Mouse (Mus musculus): Measurements from ENCODE around the gene Ccdc36. TPM values are rescaled to one million over a fixed set of nuclear protein-coding genes. Genes with fewer than 3 reads are reported as not detected.

Ccdc36 gene
- 0.03 and 0.17 TPM in 2 replicates for polyA plus RNA-seq (2015; fragmentation: Nextera tagmentation; extraction: Ambion mirVana)

GRCm38 (mm10) chr9:108428384-108428783, at the start of gene Ccdc36:
Ccdc36 (minus strand) TSS chr9:108428484.
- H3K27ac ChIP-seq (replicated peaks), result no peak within 1 kb of the TSS
- no peaks in the 10 kb centered on the region for H3K9me3 ChIP-seq (replicated peaks)
- no peaks in the 10 kb centered on the region for H3K36me3 ChIP-seq (replicated peaks)
- peaks cover 6% of the 10 kb centered on the region for H3K4me1 ChIP-seq (replicated peaks)
- ATAC-seq (ENCODE audit: insufficient read depth), result no peak
- no peak within 1 kb of the TSS for H3K4me2 ChIP-seq
- H3K9ac ChIP-seq, result no peak within 1 kb of the TSS
- H3K4me3 ChIP-seq (replicated peaks), result no peak within 1 kb of the TSS
- no peaks in the 10 kb centered on the region for H3K27me3 ChIP-seq

DNA sequence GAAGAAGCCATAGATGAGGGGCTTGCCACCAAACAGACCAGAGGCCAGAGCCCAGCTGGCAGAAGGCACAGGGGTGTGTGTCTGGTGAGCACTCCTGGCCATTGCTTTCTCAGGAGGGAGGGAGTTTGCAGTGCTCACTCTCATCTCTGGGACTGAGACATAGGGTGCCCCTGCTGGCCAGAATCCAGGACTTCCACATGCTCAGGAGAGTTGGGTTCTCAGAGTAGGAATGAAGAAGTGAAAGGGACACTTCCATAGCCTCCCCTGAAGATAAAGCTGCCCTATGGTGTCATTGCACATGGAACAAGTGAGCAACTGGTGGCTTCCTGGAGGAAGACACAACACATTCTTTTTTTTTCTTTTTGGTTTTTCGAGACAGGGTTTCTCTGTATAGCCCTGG, 46.2 kb upstream of the Ccdc36 start:
- no peak overlapping the region for H3K9ac ChIP-seq
- H3K36me3 ChIP-seq (replicated peaks), result no peaks in the 10 kb centered on the region
- no peak overlapping the region for H3K4me3 ChIP-seq (replicated peaks)
- H3K4me2 ChIP-seq, result no peak overlapping the region
- WGBS (ENCODE audit: insufficient replicate concordance), result 62% methylated on average over 1 of the region's 1 CpGs
- ATAC-seq (ENCODE audit: insufficient read depth), result no peak
- peaks cover 16% of the 10 kb centered on the region for H3K27me3 ChIP-seq
- H3K27ac ChIP-seq (replicated peaks), result no peak overlapping the region
- H3K9me3 ChIP-seq (replicated peaks), result no peaks in the 10 kb centered on the region
- peaks cover 10% of the 10 kb centered on the region for H3K4me1 ChIP-seq (replicated peaks)

DNA sequence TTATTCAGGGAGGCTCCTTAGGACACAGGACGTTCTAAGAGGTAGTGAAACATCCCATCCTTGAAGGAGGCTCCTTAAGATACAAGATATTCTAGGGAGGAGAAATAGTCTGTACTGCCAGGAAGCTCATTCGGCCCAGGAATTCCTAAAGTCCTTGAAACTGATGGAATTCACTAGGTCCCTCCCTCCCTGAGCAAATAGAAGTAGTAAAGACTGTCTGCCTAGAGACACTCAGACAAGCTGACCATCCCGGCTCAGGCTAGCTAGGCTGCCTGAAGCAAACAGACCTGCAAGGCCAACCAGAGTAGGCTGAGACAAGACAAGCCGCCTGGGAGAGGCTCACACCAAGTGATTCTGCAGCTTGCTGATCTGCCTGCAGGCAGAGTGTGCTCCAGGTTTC, 41.6 kb upstream of the Ccdc36 start:
- no peaks in the 10 kb centered on the region for H3K9me3 ChIP-seq (replicated peaks)
- ATAC-seq (ENCODE audit: insufficient read depth), result no peak
- H3K27ac ChIP-seq (replicated peaks), result no peak overlapping the region
- peaks cover 10% of the 10 kb centered on the region for H3K36me3 ChIP-seq (replicated peaks)
- no peak overlapping the region for H3K4me3 ChIP-seq (replicated peaks)
- 56% methylated on average over 4 of the region's 4 CpGs for WGBS (ENCODE audit: insufficient replicate concordance)
- H3K4me1 ChIP-seq (replicated peaks), result no peaks in the 10 kb centered on the region
- no peak overlapping the region for H3K4me2 ChIP-seq
- no peaks in the 10 kb centered on the region for H3K27me3 ChIP-seq
- H3K9ac ChIP-seq, result no peak overlapping the region

GRCm38 (mm10) chr9:108469430-108469829, 41.1 kb upstream of the Ccdc36 start:
- ATAC-seq (ENCODE audit: insufficient read depth), result no peak
- Histone ChIP-seq H3K36me3 (replicated peaks) (peaks cover 13% of the 10 kb centered on the region), H3K4me3 (replicated peaks) (no peak overlapping the region), H3K4me1 (replicated peaks) (no peaks in the 10 kb centered on the region), H3K9me3 (replicated peaks) (no peaks in the 10 kb centered on the region), H3K27me3 (no peaks in the 10 kb centered on the region), H3K27ac (replicated peaks) (no peak overlapping the region), H3K9ac (no peak overlapping the region), H3K4me2 (no peak overlapping the region)
- 72% methylated on average over 5 of the region's 5 CpGs for WGBS (ENCODE audit: insufficient replicate concordance)

- WGBS (ENCODE audit: insufficient replicate concordance), result 74% methylated on average over 2 of the region's 2 CpGs
- no peak overlapping the region for H3K9ac ChIP-seq
- H3K4me2 ChIP-seq, result no peak overlapping the region
- H3K9me3 ChIP-seq (replicated peaks), result no peaks in the 10 kb centered on the region
- no peak overlapping the region for H3K27ac ChIP-seq (replicated peaks)
- no peaks in the 10 kb centered on the region for H3K27me3 ChIP-seq
- H3K36me3 ChIP-seq (replicated peaks), result peaks cover 30% of the 10 kb centered on the region
- no peak overlapping the region for H3K4me3 ChIP-seq (replicated peaks)
- H3K4me1 ChIP-seq (replicated peaks), result peaks cover 11% of the 10 kb centered on the region
- ATAC-seq (ENCODE audit: insufficient read depth), result no peak
Measured at GRCm38 (mm10) chr9:108466219-108466618, 37.9 kb upstream of the Ccdc36 start.

DNA sequence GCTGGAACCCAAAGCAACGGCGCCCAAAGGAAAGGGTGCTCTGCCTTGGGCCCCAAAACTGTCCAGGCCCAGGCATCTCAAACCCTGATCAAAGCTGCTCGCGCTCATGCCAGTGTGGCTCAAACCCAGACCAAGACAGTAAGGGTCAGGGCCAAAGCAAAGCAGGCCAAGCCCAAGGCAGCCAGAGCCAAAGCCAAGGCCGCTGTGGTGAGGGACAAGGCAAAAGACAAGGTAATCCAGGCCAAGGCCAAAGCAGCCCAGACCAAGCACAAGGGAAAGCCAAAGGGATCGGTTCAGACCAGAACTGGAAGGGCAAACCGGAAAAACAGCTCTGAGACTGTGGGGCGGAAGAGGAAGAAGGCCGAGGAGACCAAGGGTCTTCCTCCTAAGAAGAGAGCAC, 35.4 kb upstream of the Ccdc36 start:
- Histone ChIP-seq H3K4me3 (replicated peaks) (no peak overlapping the region), H3K27me3 (no peaks in the 10 kb centered on the region), H3K4me2 (no peak overlapping the region), H3K9me3 (replicated peaks) (no peaks in the 10 kb centered on the region), H3K27ac (replicated peaks) (no peak overlapping the region), H3K36me3 (replicated peaks) (peaks cover 30% of the 10 kb centered on the region), H3K9ac (no peak overlapping the region), H3K4me1 (replicated peaks) (peaks cover 25% of the 10 kb centered on the region)
- WGBS (ENCODE audit: insufficient replicate concordance), result 83% methylated on average over 9 of the region's 9 CpGs
- no peak for ATAC-seq (ENCODE audit: insufficient read depth)

- H3K27ac ChIP-seq (replicated peaks), result no peak overlapping the region
- no peak overlapping the region for H3K4me2 ChIP-seq
- peaks cover 29% of the 10 kb centered on the region for H3K4me1 ChIP-seq (replicated peaks)
- no peaks in the 10 kb centered on the region for H3K27me3 ChIP-seq
- no peak for ATAC-seq (ENCODE audit: insufficient read depth)
- H3K4me3 ChIP-seq (replicated peaks), result no peak overlapping the region
- no peaks in the 10 kb centered on the region for H3K9me3 ChIP-seq (replicated peaks)
- no peak overlapping the region for H3K9ac ChIP-seq
- peaks cover 30% of the 10 kb centered on the region for H3K36me3 ChIP-seq (replicated peaks)
- 81% methylated on average over 10 of the region's 10 CpGs for WGBS (ENCODE audit: insufficient replicate concordance)
Measured at GRCm38 (mm10) chr9:108462192-108462591, 33.9 kb upstream of the Ccdc36 start.

GRCm38 (mm10) chr9:108461675-108462074, 33.4 kb upstream of the Ccdc36 start:
- peaks cover 30% of the 10 kb centered on the region for H3K36me3 ChIP-seq (replicated peaks)
- no peak for ATAC-seq (ENCODE audit: insufficient read depth)
- no peaks in the 10 kb centered on the region for H3K27me3 ChIP-seq
- H3K9me3 ChIP-seq (replicated peaks), result no peaks in the 10 kb centered on the region
- no peak overlapping the region for H3K27ac ChIP-seq (replicated peaks)
- peak overlapping the region; percentile 88 for H3K4me2 ChIP-seq
- peak overlapping the region; percentile 82 for H3K4me3 ChIP-seq (replicated peaks)
- 0 out of 2 replicates have a peak overlapping the region, but pooled peaks have one; percentile 83 for H3K9ac ChIP-seq
- peaks cover 31% of the 10 kb centered on the region for H3K4me1 ChIP-seq (replicated peaks)
- WGBS (ENCODE audit: insufficient replicate concordance), result 86% methylated on average over 5 of the region's 5 CpGs

DNA sequence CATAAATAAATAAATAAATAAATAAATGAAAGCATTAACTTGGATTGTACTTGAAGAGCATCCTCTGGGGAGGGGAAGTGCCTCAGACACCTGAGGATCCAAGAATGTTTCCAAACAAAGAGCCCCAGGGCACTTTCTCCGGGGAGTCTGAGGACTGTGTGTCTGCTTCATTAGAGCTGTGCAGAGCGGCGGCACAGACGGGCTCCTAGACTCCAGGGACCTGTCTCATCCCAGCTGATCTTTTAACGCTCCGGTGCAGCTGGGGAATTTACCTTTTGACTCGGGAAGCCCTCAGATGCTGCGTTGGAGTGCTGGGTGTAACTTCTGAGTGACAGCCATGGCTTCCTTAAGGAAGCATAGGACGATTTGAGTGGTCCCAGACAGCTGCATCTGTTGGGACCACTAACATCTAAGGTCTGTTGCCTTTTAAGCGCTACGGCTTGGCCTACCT, 32.9 kb upstream of the Ccdc36 start, which contains the start of gene Klhdc8b:
TSS of gene Klhdc8b (minus strand) at position 401 of the 451 bp plus-strand sequence.
- Histone ChIP-seq H3K9me3 (replicated peaks) (no peaks in the 10 kb centered on the region), H3K9ac (peak within 1 kb of the TSS; percentile 83), H3K4me2 (peak within 1 kb of the TSS; percentile 88), H3K27me3 (no peaks in the 10 kb centered on the region), H3K4me1 (replicated peaks) (peaks cover 36% of the 10 kb centered on the region), H3K27ac (replicated peaks) (peak within 1 kb of the TSS; percentile 85), H3K4me3 (replicated peaks) (peak within 1 kb of the TSS; percentile 82), H3K36me3 (replicated peaks) (peaks cover 30% of the 10 kb centered on the region)
- 30% methylated on average over 11 of the region's 11 CpGs for WGBS (ENCODE audit: insufficient replicate concordance)
- no peak for ATAC-seq (ENCODE audit: insufficient read depth)

- WGBS (ENCODE audit: insufficient replicate concordance), result under 1% methylated on average over 52 of the region's 52 CpGs
- no peaks in the 10 kb centered on the region for H3K27me3 ChIP-seq
- peak within 1 kb of the TSS; percentile 82 for H3K4me3 ChIP-seq (replicated peaks)
- peaks cover 27% of the 10 kb centered on the region for H3K36me3 ChIP-seq (replicated peaks)
- peaks cover 42% of the 10 kb centered on the region for H3K4me1 ChIP-seq (replicated peaks)
- ATAC-seq (ENCODE audit: insufficient read depth), result peak; percentile 80
- H3K9ac ChIP-seq, result peak within 1 kb of the TSS; percentile 83
- peak within 1 kb of the TSS; percentile 85 for H3K27ac ChIP-seq (replicated peaks)
- H3K9me3 ChIP-seq (replicated peaks), result no peaks in the 10 kb centered on the region
- H3K4me2 ChIP-seq, result peak within 1 kb of the TSS; percentile 88
Measured at GRCm38 (mm10) chr9:108460319-108461178, 32.3 kb upstream of the Ccdc36 start, which contains the start of gene Ccdc71. Ccdc71 (plus strand) TSS chr9:108460527.

DNA sequence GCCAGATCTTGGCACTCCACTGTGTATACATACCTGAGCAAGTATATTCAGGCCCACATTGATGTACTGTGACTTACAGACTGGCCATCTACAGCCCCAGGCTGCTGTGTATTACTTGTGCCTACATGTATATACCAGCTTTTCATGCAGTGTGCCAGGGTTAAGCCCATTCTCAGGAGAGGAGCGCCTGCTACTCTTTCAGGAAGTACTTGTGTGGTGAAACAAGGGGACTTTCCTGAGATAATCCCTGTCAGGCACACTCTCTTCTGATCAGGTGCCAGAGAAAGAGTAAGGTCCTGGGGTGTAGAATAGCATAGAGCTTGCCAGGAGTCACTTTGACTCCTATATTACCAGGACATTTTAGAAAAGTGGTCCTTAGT, 31.6 kb upstream of the Ccdc36 start:
- Histone ChIP-seq H3K9me3 (replicated peaks) (no peaks in the 10 kb centered on the region), H3K4me3 (replicated peaks) (peak overlapping the region; percentile 82), H3K36me3 (replicated peaks) (peaks cover 21% of the 10 kb centered on the region), H3K27me3 (no peaks in the 10 kb centered on the region), H3K27ac (replicated peaks) (peak overlapping the region; percentile 85), H3K4me2 (peak overlapping the region; percentile 88), H3K9ac (peak overlapping the region; percentile 83; the same call in 1 of the 2 replicates), H3K4me1 (replicated peaks) (peaks cover 43% of the 10 kb centered on the region)
- ATAC-seq (ENCODE audit: insufficient read depth), result no peak; the same call in 1 of the 2 replicates
- WGBS (ENCODE audit: insufficient replicate concordance), result 88% methylated on average over 1 of the region's 1 CpGs
